Mouse (Mus musculus) gastrocnemius, adult 18-20 months (tissue): ENCODE data around the gene Arhgap40. TPM values are rescaled to one million over a fixed set of nuclear protein-coding genes. Genes with fewer than 3 reads are reported as not detected.

Source experiments
- DNase-seq: peaks from one replicate; pipeline ENCODE4 v3.0.0; 2021; ENCODE audit warnings: low spot score
- total RNA-seq, 2 experiments: library from RNA; stranded (reverse); gene quantifications; 2 replicates each; pipeline ENCODE4 v1.2.3; 2021

The Arhgap40 gene
- total RNA-seq, 2 experiments from 2014 or later: not detected

DNA sequence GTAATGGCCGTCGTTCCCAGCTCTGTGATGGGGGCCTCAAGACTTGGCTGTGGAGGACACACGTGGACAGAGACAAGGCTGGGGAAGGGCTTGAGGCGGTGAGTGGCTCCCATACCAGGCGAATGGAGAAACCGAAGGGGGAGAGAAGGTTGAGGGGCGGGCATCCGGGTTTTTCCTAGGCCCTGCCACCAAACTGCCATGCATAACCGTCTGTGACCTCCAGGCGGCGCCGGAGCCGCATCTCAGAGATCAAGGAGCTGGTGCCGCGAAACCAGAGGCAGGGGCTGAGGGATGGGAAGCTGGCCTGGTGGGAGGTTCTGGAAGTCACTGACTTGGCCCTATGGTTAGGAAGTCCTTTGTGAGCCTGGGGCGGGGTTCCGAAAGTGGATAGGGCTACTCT lies 34.2 kb downstream of the Arhgap40 start:
- peak; percentile 51 for DNase-seq

DNA sequence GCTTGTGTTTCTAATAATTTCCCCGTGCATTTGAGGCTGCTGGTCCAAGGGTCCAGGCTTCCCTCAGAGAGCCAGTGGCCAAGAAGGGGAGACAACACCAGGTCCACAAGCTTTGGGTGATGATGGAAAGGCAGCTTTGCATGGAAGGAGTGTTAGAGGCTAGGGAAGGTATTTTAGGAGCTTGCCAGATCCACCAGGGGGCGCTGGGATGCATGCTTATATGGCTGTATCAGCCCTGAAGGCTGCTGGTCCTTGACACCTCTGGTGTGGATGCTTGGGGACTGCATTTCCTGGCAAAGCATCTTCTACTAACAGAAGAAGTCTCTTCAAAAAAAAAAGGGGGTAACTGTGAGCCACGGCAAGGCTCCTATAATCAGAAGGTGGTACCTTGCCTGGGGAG lies 37.5 kb downstream of the Arhgap40 start:
- DNase-seq: peak; percentile 64

DNA sequence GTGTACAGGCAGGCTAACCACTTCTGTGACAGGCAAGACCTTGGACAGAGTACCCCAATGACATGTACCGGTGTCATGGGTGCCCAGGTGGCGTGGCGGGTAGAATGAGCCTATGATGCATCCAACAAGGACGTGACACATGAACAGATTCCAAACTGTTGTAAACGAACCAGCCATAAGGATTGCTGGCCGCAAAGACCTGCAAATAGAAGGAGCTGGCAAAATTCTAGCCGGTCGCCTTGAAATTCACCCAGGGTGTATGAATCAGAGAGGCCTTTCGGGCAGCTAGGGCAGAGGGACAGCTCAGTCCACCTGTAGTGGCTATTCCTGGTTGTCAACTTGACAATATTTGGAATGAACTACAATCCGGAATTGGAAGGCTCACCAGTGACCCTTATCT lies 41.8 kb downstream of the Arhgap40 start:
- DNase-seq: no peak

DNA sequence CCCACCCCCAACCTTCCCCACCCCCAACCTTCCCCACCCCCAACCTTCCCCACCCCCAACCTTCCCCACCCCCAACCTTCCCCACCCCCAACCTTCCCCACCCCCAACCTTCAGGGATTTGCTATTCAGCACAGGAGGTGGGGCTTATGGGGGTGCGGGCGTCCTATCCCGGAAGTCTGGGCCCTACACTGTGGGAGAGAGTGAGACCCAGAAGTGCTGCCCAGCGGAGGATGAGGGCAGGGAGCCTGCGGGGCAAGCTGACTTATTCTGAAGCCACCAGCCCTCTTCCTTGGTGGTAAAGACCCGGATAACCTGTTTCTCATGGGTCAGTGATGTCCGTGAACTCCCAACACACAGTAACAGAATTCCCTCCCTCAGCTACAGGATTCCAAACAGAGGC lies 42.7 kb downstream of the Arhgap40 start:
- DNase-seq: peak; percentile 32

DNA sequence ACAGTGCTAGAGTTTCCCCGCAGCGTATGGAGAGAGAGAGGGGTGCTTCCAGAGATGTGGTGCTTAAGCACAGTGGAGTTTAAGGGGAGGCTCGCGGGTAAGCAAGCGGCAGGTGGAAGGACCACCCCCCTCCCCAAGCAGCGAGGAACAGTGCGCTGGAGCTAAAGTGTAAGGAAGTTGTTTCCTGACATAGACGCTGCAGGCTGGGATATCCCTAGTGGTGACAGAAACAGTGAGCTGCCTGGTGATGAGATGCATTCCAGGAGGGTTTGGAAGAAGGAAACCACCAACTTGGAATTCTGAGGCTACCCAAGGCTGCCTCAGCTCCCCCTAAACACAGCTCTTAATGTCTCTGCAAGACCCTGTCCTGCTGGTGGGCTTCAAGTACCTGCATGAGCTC lies 43.2 kb downstream of the Arhgap40 start:
- no peak for DNase-seq

DNA sequence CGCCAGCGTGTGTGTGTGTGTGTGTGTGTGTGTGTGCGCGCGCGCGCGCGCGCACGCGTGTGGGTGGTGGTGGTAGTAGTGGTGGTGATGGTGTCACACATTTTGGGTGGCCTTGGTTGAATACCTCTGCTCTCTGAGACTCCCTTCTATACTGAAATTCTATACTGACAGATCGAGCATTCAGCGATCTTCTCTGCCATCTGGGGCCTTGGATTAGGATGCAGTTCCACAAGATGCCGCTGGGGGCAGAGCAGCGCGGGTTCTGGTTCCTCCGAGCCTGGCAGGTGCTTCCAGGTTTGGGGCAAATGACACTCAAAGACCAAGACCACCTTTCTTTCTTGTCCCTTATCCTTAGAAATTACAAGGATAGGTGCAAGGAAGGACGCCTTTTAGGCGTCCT lies 43.6 kb downstream of the Arhgap40 start:
- DNase-seq: peak; percentile 65

DNA sequence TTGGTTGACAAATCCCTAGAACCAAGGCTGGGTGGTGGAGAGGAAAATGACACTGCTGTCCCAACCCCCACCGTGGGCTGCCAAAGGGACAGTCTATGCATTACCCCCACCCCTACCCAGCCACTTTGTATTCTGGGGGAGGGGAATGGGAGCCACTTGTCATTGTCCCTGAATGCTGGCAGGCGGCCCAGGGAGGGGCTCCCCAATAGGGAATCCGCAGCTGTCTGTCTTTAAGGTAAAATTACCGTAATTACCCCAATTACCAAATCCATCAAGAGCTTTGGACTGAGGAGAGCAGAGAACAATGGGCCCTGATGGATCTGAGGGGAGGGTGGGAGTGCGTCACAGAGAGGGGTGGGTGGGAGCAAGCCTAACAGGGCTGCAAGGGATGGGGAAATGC lies 44.2 kb downstream of the Arhgap40 start:
- DNase-seq: no peak

DNA sequence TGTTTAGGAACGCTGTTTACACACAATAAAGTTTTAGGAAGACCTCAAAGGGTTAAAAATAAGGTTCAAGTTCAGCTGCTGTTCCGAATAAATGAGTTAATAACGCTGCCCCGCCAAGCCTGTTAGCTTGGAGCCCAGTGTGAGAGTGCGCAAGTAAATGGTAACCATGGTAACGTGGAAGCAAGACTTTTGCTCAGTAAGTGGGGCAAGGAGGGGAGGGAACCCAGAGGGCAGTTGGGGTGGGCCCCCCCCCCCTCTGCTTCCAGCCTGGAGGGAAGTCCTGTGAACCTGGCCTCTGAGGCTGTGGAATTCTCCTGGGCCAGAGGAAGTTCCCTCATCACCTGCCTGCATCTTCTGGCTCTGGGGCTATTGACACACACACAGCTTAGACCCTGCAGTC lies 47.3 kb downstream of the Arhgap40 start:
- DNase-seq: no peak

DNA sequence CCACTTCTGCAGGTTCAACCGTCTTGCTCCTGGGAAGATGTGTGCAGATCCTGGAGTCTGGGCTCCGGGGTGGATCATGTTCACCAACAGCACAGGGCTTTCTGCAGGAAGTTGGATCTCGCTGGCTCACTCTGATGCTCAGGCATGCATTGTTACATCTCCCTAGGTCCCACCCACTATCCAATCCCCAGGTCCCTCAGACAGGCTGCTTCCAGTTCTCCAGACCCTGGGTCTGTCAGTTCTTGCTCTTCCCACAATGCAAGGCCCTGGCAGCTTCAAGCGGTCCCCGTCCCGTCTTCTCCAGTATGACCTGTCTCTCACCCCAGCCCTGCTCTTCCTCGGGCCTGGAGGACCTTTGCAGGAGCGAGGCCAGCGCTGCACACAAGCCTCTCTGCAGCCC lies 48.2 kb downstream of the Arhgap40 start:
- DNase-seq: no peak

DNA sequence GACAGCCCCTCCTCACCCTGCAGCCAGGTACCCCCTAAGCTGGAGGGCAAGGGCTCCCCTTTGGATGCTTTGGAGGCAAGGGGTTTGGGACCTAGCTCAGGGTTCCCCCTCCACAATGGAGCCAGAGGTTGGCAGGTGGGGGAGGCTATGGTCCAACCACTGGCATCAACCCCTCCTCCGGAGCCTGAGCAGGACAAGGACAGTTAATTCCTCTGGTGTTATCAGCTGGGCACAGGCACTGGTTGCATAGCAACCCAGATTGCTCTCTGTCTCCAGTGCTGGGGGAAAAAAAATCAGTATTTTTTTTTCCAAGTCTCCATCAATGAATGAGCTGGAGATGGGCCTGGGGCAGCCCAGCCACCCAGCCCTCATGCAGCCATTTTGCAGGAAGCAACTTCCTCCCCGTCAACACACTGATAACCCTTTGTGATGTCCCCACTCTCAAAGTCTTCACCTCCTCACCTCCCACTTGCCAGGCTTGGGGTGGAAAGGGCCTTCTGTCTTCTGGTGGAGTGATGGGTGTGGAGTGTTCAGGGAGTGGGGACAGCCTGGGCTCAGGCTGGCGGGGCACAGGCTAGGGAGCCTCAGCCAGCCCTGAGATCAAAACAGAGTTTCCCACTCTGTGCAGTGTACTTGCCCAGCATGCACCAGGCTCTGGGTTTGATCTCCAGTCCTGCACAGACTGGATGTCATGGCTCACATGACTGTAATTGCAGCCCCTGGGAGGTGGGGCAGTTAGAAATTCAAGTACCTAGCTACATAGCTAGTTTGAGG lies 49.0 kb downstream of the Arhgap40 start:
- DNase-seq: no peak

DNA sequence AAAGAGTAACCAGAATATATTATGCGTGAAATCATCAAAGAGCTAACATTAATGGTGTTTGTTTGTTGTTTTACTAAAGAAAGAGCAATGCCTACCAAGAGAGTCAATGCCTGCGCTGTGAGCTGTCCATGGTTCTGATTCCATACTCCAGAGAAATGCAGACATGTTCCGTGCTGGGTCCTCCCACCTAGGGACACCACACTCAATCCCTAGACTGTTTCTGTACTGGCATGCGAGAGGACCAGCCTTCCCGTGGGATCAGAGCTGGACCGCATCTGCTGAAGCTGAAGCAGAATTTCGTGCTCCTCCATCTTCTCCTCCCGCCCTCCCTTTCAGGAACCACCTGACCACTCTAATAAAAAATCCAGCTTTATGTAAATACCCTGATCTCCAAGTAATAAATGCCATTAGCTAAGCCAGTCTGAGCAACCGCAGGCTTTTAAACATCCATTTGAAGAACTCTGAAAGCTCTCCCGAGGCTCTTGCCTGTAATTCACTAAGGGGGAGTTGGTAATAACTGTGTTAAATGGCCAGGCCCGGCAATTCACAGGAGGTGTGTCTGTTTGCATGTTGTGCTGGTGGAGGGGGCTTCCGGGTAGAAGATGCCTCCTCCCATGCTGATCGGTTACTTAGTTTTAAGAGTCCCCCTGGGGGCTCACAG lies 58.0 kb downstream of the Arhgap40 start:
- no peak for DNase-seq

DNA sequence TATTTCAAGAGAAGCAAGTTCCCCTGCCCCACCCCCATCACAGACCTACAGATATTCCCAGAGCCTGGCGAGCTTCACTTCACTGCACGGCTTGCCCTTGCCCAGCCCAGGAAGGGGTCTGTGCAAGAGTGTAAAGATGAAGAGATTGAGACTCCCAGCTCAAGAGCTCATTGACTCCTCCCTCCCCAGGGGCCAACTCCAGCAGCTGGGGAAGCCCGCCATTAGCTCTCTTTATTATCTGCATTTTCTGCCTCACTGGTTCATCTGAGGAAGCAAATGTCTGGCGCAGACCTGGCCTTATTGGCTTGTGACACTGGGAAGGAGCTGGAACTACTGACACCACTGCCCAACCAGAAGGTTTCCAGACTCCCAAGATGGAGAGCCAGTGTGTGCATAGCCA lies 67.4 kb downstream of the Arhgap40 start:
- no peak for DNase-seq

DNA sequence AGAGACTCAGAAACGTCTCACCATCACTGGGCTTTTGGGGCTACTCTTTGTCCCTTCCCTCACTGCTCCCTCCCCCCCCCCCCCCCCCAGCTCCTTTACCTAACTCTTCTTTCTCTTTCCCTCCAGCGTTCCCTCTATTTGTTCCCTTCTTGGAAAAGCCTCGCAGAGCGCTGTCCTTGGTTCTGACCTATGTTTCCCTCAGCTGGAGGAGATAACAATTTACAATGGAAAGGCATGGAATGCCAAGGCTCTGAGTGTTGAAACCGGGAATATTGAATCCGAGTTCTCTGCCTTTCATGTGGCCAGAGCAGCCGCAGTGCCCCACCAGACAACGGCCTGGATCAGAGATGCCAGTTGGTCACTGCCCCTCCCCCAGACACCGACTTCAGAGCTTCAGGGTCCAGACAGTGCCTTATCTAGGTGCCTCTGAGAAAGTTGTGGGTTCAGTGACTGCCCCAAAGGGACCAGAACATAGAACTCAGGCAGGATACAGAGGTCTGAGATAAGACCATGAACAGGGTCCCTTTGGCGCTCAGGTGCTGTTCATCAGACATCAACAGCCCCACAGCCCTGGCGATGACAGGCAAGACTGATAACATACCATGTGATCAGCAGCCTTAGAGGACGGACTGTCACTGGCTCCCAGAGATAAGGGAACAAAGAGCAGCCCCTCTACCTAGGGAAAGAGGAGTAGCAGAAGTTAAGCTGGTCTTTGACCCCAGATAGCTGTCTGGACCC lies 72.2 kb downstream of the Arhgap40 start:
- DNase-seq: no peak

DNA sequence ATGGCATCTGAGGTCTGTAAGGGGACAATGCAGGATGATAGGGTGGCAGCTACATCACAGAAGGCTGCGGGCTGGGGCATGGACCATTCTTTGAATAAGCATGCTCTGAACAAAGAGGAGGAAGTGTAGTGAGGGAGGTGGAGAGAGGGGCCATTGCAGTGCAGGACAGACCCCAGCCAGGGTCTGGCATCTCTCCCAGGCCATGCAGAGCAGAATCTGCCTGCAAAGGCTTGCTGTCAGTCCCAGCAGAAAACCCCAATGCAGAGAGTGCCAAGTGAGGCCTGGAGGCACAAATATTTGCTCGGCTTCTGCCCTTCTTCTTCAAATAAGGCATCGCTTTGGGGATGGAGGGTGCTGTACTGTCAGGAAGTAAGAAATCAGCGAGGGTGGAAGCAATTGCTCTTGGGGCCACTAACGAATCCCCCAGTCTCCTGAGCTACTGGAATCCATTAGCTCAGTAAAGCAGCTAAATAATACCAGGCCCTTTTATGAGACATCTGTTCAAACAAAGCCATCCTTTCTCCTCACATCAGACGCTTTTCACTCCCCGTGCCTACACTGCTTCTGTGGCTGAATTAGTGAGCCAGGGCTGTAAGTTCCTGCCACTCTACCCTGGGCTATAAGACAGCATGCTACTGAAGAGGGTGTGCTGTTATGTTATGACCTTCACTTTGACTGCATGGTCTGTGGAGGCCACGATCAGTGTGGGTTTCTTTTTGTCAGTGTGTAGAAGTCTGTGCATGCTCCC lies 76.1 kb downstream of the Arhgap40 start:
- DNase-seq: no peak

DNA sequence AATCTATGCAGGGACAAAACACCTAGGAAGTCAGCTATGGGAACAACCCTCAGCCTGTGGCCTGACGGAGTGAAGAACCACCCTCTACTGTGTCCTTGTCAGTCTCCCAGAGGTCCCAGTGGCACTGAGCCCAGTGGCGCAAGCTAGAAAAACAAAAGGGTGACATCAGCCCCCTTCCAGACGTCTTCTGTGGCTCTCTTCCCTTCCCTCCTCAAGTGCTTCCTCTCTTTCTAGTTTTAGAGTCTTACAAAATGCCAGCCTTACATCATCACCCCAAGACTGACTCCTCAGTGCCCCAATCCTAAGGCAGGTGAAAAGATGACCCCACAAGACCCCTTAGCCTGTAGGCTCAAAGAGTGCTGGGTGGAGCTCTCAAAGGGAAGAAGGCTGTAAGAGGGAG lies 77.9 kb downstream of the Arhgap40 start:
- DNase-seq: no peak

DNA sequence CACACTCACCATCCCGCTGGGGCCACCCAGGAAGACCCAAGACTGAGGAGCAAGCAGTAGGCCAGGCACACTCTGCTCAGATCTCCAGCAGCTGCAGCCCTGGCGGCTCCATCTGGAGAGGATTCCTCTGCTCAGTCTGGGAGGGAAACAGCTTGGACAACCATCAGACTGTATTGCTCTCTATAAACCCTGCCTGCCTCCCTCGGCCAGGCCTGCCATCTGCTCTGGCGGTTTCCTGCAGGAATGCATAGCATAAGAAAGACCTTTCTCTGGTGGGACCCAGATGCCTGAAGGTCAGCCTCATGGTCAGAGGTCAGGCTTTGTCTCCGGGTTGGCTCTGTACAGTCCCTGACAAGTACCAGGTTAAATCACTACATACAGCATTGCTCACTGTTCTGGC lies 78.7 kb downstream of the Arhgap40 start:
- no peak for DNase-seq

DNA sequence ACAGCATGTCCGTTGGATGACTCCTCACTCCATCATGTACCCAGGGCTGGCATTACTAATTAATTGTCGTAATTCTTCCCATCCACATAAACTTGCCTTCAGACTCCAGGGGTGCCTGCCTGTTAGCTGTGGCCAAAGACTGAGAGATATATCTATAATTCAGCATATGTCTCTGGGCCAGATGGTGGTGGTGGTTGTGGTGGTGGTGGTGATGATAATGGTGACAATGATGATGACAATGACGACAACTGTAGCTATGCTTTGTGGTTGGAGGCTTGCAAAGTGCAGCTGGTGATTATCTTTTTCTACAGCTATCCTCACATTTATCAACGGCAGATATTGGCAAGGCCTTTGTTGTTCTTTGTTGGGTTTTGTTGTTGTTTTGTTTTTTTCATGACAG lies 80.8 kb downstream of the Arhgap40 start:
- no peak for DNase-seq

DNA sequence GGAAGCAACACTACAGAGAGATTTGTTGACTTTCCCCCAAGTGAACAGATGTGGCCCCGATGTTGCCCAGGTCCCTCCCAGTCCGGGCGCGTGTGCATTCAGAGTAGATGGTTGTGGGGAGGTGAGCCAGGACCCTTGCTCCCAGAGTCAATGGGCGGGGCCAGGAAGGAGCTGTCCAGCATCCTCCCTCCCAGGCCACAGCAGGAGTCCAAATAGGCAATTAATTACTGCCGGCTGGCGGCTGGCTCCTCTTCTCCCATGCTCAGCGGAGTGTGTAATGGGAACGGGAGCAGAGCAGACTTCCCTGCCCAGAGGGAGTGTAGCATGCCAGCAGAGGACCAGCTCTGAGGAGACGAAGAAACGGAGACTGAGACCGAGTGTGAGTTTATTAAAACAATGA lies 82.5 kb downstream of the Arhgap40 start:
- no peak for DNase-seq

DNA sequence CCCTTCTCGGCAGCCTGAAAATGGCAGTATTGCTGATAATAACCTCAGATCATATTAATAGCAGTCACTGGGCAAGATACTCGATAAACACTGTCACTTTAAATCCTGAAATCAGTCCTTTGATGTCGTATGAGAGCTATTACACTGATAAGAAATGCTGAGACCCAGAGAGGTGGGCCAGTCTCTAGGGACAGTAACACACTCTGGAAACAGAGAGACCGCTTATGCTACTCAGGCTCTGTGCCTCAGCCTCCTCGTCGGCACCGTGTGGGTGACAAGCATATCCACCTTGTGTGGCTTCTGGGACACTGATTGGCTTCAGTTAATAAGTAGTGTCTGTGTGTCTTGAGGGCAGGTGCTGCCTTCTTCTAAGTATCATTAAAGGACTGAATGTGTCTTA lies 83.0 kb downstream of the Arhgap40 start:
- DNase-seq: no peak

DNA sequence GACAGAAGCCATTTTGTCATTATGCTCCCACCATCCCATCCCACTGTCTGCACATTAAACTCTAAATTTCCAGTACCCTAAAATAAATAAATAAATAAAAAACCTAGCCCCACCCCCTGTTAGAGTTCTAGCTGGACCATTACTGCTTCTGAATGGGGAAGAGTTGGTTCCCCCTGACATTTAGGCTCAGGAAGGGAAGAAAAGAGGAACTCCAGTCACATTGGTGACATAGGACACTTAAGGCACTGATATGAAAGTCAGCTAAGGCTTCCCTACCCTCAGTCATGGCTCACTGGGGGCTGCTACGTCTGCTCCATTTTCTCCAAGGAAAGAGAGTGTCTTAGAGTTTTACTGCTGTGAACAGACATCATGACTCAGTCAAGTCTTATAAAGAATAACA lies 84.2 kb downstream of the Arhgap40 start:
- DNase-seq: no peak
